Mouse (Mus musculus) layer of hippocampus, postnatal 25 days (tissue): Measurements from ENCODE around the gene Tbl2. TPM values are rescaled to one million over a fixed set of nuclear protein-coding genes. Genes with fewer than 3 reads are reported as not detected.

Source experiments
- DNase-seq, 2 experiments: peaks; one replicate each; pipeline ENCODE4 v3.0.0; 2022; ENCODE audit warnings: mixed read lengths in 2 of 2, low spot score in 1 of 2; ENCODE audit errors: extremely low spot score in 1 of 2
- total RNA-seq, 2 experiments: library from RNA; stranded (reverse); gene quantifications; 2 replicates each; pipeline ENCODE4 v1.2.3; 2021

Tbl2 gene
- total RNA-seq, 2 experiments from 2014 or later, result 32.1 to 34.4 TPM

DNA sequence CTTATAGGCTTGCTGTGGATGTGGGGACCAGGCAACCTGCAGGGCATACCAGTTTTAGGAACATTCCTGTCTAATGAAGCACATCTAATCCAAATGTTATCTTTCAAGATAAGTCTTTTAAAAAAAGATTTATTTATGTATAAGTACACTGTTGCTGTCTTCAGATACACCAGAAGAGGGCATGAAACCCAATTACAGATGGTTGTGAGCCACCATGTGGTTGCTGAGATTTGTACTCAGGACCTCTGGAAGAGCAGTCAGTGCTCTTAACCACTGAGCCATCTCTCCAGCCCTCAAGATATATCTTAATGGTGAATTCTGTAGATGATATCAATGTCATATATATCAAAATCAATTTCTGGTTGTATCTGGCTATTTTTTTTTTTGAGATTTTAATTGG is 3.5 kb upstream of the Tbl2 start:
- no peak for DNase-seq

DNA sequence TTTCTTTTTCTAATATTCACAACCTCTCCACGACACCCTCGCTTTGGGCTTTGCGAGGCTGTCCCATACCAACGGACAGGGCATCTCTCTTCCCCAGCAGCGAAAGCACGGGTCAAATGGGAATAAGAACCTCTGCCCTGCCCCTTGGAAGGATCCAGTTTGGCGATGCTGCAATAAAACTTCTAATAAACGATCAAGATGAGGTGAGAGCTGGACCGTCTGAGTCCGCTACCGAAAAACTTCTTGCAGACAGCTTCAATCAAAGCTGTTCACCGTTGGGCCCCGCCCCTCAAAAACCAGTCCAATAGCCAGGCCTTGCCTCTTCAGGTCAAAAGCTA is 773 bp upstream of the Tbl2 start:
- no peak for DNase-seq

DNA sequence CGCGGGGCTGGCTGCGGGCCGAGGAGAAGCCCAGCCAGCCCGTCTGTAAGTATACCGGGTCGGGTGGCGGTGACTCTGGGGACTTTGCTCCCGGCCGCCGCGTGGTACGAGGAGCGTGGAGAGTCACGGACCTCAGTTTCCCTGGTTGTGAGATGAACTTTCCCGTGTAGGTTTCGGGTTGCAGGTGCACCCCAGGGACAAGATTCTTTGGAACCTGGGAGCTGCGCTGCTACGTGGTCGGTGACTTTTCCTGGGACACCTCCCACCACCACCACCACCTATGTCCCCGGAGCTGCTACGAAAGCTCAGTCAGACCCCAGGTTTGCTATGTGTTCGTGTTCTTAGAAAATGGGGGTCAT is 342 bp downstream of the Tbl2 start:
- no peak for DNase-seq

DNA sequence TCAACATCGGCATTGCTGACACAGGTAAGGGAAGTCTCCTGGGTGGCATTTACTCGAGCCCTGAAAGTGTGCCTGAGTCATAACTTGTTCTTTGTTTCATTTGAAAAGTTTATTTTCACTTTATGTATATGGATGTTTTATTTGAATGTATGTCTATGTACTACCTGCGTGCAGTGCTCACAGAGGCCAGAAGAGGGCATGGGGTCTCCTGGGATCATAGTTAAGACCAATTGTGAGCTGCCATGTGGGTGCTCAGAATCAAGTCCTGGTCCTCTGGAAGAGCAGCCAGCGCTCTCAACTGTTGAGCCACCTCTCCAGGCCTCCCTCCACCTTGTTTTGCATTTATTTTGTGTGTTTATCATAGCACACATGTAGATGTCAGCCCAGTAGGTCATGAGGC is 7.0 kb downstream of the Tbl2 start:
- DNase-seq, result no peak

DNA sequence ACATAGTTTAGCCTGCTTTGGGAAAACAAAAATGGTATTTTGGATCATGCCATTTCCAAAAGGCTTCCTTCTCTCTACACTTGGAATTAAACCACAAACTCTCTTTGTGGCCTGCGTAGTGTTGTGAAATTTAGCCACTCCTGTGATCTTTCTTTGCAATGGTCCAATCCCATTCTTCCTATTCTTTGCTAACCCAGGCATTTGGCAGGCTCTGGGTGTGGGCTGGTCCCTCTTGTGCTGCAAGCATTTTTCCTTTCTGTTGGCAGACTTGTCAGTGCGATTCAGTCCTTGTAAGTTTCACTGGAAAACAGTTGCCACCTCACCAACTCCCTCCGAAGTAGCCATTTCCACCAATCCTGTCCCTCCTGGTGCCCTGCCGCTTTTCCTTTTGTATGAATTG is 11.8 kb downstream of the Tbl2 start:
- no peak for DNase-seq

DNA sequence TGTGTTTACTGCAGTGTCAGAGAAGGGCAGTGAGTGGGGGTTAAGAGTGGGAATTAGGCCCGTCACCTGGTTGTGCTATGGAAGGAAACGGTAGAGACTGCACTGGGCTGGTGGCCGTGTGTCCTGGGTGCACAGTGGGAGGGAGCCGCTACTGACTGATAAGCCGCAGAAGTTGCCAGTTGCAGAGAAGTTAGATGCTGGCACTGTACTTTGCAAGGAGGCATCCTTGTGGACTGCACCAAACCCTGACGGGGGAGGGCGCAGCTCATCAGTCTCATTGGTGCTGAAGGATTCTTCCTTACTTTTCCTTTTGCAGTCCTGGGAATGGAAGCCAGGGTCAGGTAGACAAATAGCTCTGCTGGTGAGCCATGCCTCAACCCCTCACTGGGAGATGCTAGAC is 12.2 kb downstream of the Tbl2 start:
- no peak for DNase-seq

DNA sequence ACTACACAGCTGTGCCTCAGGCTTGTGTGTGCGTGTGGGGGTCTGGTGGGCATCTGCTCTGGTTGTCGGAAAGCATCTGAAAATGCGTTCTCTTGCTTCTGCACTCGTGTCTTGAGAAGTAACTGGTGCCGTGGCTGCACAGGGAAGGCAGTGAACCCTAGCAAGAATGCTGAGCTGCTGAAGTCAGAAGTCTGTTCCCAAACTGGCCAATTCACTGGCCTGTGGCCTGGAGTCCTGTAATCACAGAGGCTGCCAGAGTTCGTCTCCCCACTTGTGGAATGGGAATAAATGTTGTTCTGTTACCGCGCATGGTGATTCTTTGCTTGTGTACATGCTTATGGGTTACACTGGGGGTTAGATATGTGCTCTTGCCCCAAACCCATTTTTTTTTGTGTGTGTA is 12.9 kb downstream of the Tbl2 start:
- DNase-seq, result no peak

DNA sequence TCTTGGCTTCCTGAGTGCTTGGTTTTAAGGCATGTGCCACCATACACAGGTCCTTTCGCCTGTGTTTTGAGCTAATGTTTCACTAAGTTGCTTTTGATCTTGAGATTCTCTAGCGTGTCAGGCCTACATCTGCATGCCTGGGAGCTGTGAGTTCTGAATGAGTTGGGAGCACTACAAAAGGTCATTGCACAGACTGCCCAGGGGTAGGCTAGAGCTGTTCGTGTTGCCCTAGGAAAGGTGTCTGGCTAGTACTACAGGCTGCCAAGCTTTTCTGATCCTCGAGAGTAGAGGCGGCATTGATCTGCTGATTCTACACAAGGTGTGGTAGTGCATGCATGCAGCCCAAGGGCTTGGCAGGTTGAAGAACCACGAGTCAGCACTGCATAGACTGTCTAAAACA is 13.4 kb downstream of the Tbl2 start:
- DNase-seq, result no peak

DNA sequence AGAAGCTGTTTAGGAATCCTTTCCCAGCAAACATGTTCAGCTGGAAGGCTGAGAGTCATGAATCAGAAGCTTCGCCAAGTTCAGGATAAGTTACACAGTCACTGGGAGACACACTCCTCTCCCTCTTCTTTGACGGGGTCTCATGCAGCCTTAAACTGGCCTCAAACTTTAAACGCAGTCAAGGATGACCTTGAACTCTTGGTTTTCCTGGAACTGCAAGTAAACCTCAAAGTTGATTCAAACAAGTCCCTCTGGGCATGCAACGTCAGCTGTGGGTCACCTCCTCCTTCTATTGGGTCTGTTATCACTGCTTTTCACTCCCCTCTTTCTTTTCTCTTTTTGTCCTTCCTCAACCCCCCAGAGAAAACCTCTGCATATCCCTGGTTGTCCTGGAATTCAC is 17.5 kb downstream of the Tbl2 start:
- DNase-seq, result no peak

DNA sequence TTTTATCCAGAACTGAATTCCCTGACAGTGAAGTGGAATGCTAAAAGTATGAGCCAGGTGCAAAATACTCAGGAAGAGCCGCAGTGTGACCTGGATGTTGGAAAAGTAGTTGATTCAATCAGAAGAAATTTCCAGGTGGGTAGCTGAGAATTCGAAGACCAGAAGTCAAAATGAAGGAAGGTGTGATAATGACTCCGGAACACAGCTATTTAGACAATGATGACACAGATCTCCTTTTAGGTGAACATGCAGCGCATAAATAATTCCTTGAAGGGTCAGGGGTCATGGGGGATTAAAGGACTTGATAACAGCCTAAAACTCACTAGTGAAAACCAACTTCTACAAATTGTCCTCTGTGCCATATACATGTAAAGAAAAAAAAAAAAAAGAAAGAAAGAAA is 18.0 kb downstream of the Tbl2 start:
- no peak for DNase-seq

DNA sequence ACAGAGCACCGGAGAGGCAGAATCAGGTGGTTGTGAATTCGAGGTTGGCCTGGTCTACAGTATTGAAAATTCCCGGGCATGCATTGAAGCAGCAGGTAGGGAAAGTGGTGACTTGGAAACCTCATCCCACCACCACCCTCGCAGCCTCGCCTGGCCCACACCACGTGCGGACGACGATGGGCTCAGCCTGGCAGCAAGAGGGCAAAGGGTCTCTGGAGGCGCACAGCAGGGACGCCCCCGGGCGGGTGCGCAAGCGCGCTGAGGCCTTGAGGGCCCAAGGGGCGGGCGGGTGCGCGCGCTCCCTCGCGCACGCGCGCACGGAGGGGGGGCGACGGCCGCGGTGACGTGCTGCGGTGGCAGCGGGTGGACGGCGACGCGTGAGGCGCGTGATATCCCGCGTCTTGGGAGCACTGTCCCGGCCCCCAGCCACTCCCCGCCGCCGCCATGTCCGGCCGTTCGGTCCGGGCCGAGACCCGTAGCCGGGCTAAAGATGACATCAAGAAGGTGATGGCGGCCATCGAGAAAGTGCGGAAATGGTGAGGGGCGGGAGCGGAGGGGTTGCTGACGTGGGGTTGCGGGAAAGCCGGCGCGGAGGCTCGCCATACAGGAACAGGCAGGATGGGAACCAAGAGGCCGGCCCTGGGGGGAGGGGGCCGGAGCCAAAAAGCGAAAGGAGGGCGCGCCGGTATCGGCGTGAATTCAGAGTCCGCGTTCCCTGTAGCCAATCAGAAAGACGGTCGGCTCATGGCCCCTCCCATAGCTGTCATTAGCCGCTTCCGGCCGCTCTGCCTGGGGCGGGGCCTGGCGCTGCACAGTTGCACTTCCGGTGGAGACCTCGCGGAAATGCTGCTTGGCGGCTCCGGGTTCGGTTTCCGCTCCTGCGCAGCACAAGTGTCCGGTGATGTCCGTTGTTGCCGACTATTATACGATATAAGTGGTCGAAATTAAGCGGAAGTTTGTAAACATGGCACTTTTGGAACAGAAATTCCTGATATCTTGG is 18.9 kb downstream of the Tbl2 start, which contains the start of gene Bcl7b:
Bcl7b (plus strand) TSS at position 221 of the 1,000 bp plus-strand sequence.
- DNase-seq, result peak; percentile 83 to 91

DNA sequence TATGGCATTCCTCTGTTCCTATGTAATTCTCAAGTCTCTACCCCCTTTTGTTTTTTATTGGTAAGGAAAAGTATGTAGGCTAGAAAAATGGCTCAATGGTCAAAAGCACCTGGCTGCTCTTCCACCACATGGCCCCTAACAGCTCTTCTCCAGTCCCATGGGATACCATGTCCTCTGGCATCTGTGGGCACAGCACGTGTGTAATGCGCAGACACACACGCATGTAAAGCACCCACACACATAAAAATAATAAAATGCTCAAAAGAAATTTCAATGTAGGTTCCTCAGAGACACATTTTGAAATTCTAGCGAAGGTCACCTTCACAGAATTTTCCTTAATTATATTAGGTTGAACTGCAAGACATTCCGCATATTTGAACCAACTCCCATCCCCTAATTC is 20.0 kb downstream of the Tbl2 start:
- no peak for DNase-seq

DNA sequence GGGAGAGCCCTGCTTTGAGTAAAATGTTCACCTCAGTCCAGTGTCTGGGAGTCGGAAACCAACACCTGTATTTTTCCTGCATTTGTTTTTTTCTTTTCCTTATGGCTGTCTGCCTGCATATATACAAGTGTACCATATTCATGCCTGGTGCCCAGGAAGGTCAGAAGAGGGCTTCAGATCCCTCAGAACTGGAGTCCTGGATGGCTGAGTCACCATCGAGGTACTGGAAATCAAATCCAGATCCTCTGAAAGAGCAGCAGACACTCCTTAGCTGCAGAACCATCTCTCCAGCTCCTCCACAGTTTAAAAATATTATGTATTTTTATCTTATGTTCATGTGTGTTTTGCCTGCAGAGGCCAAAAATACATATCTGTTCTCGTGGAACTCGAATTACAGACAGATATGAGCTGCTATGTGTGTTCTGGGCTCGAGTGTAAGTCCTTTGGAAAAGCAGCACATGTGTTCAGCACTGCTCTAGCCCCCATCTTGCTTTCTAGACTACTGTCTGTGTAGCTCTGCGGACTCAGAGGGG is 22.3 kb downstream of the Tbl2 start:
- no peak for DNase-seq

DNA sequence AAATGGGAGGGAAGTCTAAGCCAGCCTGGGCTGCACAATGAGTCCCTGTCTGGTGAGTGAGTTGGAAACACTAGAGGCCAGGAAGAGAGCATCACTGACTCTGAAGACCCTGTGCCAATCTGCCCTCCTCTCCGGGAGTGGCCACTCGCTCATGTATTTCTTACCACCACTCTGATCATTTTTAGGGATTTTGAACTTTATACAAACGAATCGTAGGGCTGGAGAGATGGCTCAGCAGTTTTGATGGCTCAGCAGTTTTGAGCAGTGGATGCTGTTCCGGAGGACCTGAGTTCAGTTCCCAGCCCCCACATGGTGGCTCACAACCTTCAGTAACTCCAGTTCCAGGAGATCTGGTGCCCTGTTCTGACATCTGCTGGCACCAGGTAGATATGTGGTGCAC is 23.5 kb downstream of the Tbl2 start:
- no peak for DNase-seq

DNA sequence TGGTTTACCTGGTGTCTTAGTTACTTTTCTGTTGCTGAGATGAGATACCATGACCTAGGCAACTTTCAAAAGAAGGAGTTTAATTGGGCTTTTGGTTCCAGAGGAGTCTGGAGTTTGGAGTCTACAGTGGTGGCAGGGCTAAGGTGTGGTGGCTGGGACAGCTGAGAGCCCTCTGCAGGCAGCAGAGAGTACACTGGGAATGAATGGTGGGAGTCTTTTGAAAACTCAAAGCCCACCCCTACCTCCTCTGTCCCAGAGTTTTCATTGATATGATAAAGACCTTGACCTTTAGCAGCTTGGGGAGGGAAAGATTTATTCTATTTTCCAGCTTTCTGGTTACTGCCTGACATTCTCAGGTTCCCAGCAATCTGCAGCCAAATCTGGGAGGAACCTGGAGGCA is 25.6 kb downstream of the Tbl2 start:
- no peak for DNase-seq

DNA sequence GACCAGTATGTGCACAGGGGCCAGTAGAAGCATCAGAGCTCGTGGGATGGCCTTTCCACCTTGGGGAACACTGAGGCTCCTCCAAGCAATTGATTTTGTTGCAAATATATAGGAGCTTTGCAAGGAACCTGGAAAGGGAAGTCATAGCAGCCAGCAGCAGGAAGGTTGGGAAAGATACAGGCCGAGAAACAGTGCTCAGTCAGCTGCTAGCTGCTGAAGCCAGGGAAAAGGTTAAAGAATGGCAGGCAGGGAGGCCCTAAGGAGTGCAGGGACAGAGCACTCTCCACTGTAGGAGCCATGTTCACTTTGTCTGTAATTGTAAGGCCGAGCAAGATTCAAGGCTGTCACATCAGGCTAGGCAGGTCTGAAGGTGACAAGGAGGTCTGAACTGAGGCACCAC is 29.1 kb downstream of the Tbl2 start:
- DNase-seq, result no peak

DNA sequence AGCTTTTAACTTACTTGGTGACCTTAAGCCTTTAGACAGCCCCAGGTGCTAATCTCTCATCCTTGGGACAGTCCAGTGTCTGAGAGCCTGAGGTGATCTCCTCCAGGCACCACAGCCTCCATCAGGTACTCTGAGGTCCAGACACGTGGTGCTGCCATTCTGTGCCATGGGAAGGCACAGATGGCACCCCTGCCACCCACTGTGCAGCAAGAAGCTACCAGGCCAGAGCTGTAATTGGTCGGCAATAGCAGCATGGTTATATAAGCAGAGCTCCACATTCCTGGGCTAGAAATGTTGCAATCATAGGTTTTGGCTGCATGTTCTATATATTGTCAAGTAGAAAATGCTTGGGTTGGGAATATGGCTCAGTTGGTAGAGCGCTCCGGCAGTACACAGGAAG is 29.5 kb downstream of the Tbl2 start:
- no peak for DNase-seq

DNA sequence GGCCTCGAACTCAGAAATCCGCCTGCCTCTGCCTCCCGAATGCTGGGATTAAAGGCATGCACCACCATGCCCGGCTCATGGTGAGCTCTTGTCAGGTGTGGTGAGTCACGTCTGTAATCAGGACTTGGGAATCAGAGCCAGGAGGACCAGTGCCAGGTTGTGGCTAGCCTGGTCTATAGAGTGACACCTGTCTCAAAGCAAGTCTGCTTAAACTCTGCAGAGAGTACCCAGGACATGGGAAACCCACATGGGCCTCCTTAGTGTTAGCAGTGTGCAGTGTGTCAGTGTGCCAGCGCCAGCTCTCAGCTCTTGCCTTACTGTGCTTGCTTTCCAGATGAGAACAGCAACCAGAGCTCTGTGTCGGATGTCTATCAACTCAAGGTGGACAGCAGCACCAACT is 30.2 kb downstream of the Tbl2 start:
- no peak for DNase-seq

DNA sequence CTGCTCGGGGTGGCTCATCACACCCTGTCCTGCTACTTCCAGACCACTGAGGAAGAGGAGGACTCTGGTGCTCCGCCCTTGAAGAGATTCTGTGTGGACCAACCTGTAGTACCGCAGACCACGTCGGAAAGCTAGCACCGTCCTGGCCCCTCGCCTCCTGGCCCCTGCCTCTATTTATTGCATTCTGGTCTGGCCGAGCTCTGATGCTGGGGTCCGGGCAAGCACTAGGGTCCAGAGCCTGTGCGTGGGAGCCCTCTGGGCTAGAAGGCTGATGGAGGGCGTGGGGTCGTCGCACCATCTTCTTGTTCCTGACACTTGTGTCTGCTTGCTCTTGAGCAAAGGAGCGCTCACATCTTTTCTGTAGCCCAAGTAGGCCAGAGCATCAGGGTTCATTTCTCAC is 31.3 kb downstream of the Tbl2 start:
- no peak for DNase-seq

DNA sequence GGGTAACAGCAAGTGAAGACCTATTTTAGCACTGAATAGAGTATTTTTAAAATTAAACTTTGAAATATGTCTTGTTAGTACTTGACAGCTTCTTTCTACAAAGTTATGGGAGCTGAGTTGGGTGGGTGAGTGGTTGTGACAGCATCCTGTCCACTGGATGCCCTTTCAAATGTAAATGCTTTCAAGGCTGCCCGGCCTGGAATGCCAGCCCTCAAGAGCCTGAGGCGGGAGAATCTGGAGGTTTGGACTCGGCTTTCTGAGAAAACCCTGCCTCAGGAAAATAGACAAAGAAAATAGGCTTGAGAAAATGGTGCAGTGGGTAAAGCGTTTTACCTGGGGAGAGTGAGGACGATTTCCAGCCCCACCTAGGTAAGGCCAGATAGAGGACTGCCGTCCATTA is 32.3 kb downstream of the Tbl2 start:
- DNase-seq, result no peak

DNA sequence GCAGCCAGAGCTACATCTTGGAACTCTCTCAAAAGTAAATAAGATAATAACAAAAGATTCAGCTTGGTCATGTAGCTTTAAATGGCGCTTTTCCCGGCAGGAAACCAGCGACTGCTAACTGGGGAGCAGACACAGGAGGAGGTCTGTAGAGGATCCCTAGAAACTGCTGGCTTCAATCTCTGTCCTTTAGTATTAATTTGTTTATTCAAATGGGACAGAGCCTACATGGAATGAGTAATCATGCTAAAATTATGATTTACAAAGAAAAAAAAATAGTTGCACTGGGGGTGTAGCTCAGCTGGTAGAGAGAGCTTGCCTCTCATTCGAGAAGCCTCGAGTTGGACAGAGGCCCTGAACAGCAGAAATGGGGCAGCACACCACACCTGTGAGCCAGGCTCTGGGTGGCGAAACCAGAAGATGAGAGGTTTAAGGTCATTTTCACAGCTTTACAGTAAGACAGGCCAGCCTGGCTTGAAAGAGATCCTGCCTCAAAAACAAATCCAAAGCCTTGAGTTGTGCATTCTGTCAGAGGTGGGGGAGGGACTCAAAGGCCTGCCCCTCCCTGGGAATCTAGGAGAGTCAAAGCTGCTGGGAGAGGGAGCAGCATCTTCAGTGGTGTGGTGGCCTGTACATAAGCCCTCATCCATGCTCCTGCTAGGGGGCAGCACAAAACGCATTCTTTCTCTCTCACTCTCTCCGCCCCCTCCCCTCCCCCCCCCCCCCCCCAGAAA is 33.8 kb downstream of the Tbl2 start:
- no peak for DNase-seq

DNA sequence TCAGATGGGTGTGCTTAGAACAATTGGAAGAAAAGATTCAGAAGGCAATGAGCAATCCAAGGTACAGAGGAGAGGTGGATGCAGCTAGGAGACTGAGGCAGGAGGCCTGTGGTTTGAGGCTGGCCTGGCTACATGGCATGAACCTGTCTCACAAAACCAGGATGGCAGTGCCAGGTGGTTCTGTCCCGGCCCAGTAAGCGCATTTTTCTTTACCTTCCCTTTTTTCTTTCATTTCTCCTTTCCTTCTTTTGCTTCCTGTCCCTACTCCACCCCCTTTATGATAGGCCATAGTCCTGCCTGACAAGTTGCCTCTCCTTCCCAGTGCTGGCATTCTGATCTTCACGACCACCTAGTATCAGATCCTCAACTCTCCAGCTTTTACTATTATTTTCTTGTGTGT is 35.6 kb downstream of the Tbl2 start:
- no peak for DNase-seq
